8 mouse cellular contexts compared by ENCODE assay signal in the genomic region with DNA sequence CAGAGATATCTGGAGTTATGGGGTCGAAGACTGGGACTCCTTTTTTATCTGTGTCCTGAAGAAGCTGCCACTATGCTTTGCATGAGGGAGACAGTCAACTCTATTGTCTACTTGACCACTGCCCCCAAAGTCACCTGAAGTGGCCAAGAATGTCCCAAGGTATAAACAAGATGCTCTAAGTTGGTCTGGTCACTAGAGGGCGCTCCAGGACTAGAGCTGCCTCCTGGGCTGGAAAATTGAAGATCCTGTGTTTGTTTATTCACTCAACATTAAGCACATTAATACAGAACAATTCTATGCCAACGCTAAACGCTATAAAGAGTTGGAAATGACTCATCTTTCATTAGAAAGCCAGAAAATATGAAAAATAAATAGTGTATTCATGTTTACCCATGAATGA. TPM values are rescaled to one million over a fixed set of nuclear protein-coding genes. Genes with fewer than 3 reads are reported as not detected.
A peak's percentile ranks its signal among the peaks of the same experiment; 100 is the strongest.
DNase-seq lines count a peak whose midpoint lies in the region; ATAC-seq and TF ChIP-seq lines count a peak whose summit lies in the region.

No protein-coding gene starts in this region.

- H3K36me3 ChIP-seq in heart, adult 2 months (ENCODE audit: control insufficient read depth, insufficient read depth, low read length): no peaks in the 10 kb centered on the region
- no peaks in the 10 kb centered on the region for H3K36me3 ChIP-seq in heart, embryonic 12.5 days
- no peaks in the 10 kb centered on the region for H3K36me3 ChIP-seq in midbrain, postnatal 0 days (ENCODE audit: insufficient read depth, low read length)

- no peaks in the 10 kb centered on the region for H3K79me2 ChIP-seq in heart, adult 2 months (replicated peaks; ENCODE audit: control insufficient read depth, insufficient read depth, low read length)

- WGBS in heart, adult 2 months: 4% methylated on average over 4 of the region's 4 CpGs
- 5% methylated on average over 4 of the region's 4 CpGs for WGBS in heart, embryonic 12.5 days
- WGBS in midbrain, postnatal 0 days: 14% methylated on average over 4 of the region's 4 CpGs

- no peak overlapping the region for H3K4me3 ChIP-seq in heart, adult 2 months
- no peak overlapping the region for H3K4me3 ChIP-seq in heart, embryonic 12.5 days
- H3K4me3 ChIP-seq in midbrain, postnatal 0 days (ENCODE audit: low read depth, low read length): no peak overlapping the region

- intact Hi-C loops in heart, adult 2 months (cut with DNase I): loop anchor here (1.0 to 10.0 kb wide), 5 partner anchors 27 to 369 kb away; no protein-coding TSS in a partner anchor
- intact Hi-C loops in heart, postnatal 14 days (cut with DNase I): loop anchor here (1.0 to 5.0 kb wide), 4 partner anchors 27 to 257 kb away; no protein-coding TSS in a partner anchor

- no peaks in the 10 kb centered on the region for H3K9me3 ChIP-seq in heart, embryonic 12.5 days (replicated peaks)
- H3K9me3 ChIP-seq in midbrain, postnatal 0 days (ENCODE audit: low read length): no peaks in the 10 kb centered on the region

- H3K27ac ChIP-seq in heart, adult 2 months: peak overlapping the region; percentile 46
- no peak overlapping the region for H3K27ac ChIP-seq in heart, embryonic 12.5 days (ENCODE audit: poor library complexity, severe bottlenecking)
- no peak overlapping the region for H3K27ac ChIP-seq in midbrain, postnatal 0 days (ENCODE audit: low read depth, low read length)

- peak; percentile 65 to 79 for DNase-seq in heart, adult 2 months
- peak; percentile 61 to 87 for DNase-seq in adrenal gland, adult (ENCODE audit: inconsistent age in 2 of 2, low spot score in 1 of 2)
- peak; percentile 79 to 87 for DNase-seq in heart, postnatal 14 days
- peak; percentile 61 to 91 for DNase-seq in layer of hippocampus, postnatal 25 days (ENCODE audit: extremely low spot score in 1 of 2, low spot score in 1 of 2)
- DNase-seq in midbrain, postnatal 0 days (ENCODE audit: low spot score): peak; percentile 83
- DNase-seq in spleen, postnatal 4 days (ENCODE audit: low spot score in 2 of 2): peak; percentile 37 to 83

- H3K4me1 ChIP-seq in heart, adult 2 months (ENCODE audit: control insufficient read depth, insufficient read depth, low read length): peaks cover 12% of the 10 kb centered on the region
- H3K4me1 ChIP-seq in heart, embryonic 12.5 days (replicated peaks): no peaks in the 10 kb centered on the region; the same call in 1 of the 2 replicates
- no peaks in the 10 kb centered on the region for H3K4me1 ChIP-seq in midbrain, postnatal 0 days (ENCODE audit: insufficient read depth, low read length)

- no peaks in the 10 kb centered on the region for H3K27me3 ChIP-seq in heart, adult 2 months (ENCODE audit: control insufficient read depth, insufficient read depth, low read length)
- H3K27me3 ChIP-seq in heart, embryonic 12.5 days (replicated peaks): peaks cover 7% of the 10 kb centered on the region; the same call in 1 of the 2 replicates
- no peaks in the 10 kb centered on the region for H3K27me3 ChIP-seq in midbrain, postnatal 0 days (ENCODE audit: insufficient read depth, low read length)

- TF ChIP-seq CTCF in heart, adult 2 months (IDR thresholded peaks at IDR 0.05): no peak
- peak; percentile 91 for TF ChIP-seq CTCF in midbrain, postnatal 0 days (IDR thresholded peaks at IDR 0.05)

- no peak overlapping the region for H3K9ac ChIP-seq in heart, adult 2 months (ENCODE audit: low read depth, low read length)
- no peak overlapping the region for H3K9ac ChIP-seq in heart, embryonic 12.5 days
- H3K9ac ChIP-seq in midbrain, postnatal 0 days (replicated peaks; ENCODE audit: low read length, poor library complexity, severe bottlenecking): no peak overlapping the region

- H3K4me2 ChIP-seq in heart, embryonic 12.5 days: no peak overlapping the region
- H3K4me2 ChIP-seq in midbrain, postnatal 0 days (ENCODE audit: low read depth, low read length, poor library complexity, severe bottlenecking): no peak overlapping the region

- TF ChIP-seq POLR2A in heart, adult 2 months (IDR thresholded peaks at IDR 0.05; ENCODE audit: insufficient read depth, low read depth, low read length): no peak

- no peak for ATAC-seq in heart, embryonic 12.5 days (ENCODE audit: insufficient number of reproducible peaks, low FRiP score)
- peak; percentile 67 for ATAC-seq in common myeloid progenitor, adult 5-6 weeks (replicated peaks; ENCODE audit: low read depth, poor library complexity, severe bottlenecking)
- ATAC-seq in midbrain, postnatal 0 days (ENCODE audit: low FRiP score): no peak

- TF ChIP-seq EP300 in heart, adult 2 months (IDR thresholded peaks at IDR 0.05; ENCODE audit: insufficient read depth, low read depth, low read length): peak; percentile 91; the same call in 1 of the 2 replicates

RNA-seq across cellular contexts. Expression of a gene that starts 15.5 kb away (rescaled TPM):
- total RNA-seq in heart, adult 2 months (2021): not detected
- 0.12 TPM in 1 of 2 replicates, not detected in the other for polyA plus RNA-seq in heart, adult 2 months (2012; rRNA removed)
- polyA plus RNA-seq in heart, embryonic 12.5 days (2016; fragmentation: Nextera tagmentation; extraction: Ambion mirVana): 0.18 TPM in 1 of 2 replicates, not detected in the other
- total RNA-seq in common myeloid progenitor, adult 5-6 weeks (2017): not detected in 2 replicates
- total RNA-seq in heart, postnatal 14 days (2021): not detected
- total RNA-seq in layer of hippocampus, postnatal 25 days (2021): not detected
- total RNA-seq in midbrain, postnatal 0 days (2014; rRNA removed): 0.19 TPM in 1 of 2 replicates, not detected in the other
- polyA plus RNA-seq in midbrain, postnatal 0 days (2015; fragmentation: Nextera tagmentation; extraction: Ambion mirVana): 0.16 TPM in 1 of 2 replicates, not detected in the other

RNA-seq across cellular contexts. Expression of a gene that starts 23.1 kb away (rescaled TPM):
- total RNA-seq in heart, adult 2 months (2021): not detected
- not detected in 2 replicates for polyA plus RNA-seq in heart, adult 2 months (2012; rRNA removed)
- polyA plus RNA-seq in heart, embryonic 12.5 days (2016; fragmentation: Nextera tagmentation; extraction: Ambion mirVana): not detected in 2 replicates
- total RNA-seq in common myeloid progenitor, adult 5-6 weeks (2017): not detected in 2 replicates
- total RNA-seq in heart, postnatal 14 days (2021): not detected
- total RNA-seq in layer of hippocampus, postnatal 25 days (2021): not detected
- total RNA-seq in midbrain, postnatal 0 days (2014; rRNA removed): not detected in 2 replicates
- not detected in 2 replicates for polyA plus RNA-seq in midbrain, postnatal 0 days (2015; fragmentation: Nextera tagmentation; extraction: Ambion mirVana)

RNA-seq across cellular contexts. Expression of a gene that starts 24.4 kb away (rescaled TPM):
- not detected for total RNA-seq in heart, adult 2 months (2021)
- polyA plus RNA-seq in heart, adult 2 months (2012; rRNA removed): 0.18 TPM in 1 of 2 replicates, not detected in the other
- polyA plus RNA-seq in heart, embryonic 12.5 days (2016; fragmentation: Nextera tagmentation; extraction: Ambion mirVana): not detected in 2 replicates
- total RNA-seq in common myeloid progenitor, adult 5-6 weeks (2017): not detected in 2 replicates
- total RNA-seq in heart, postnatal 14 days (2021): not detected
- total RNA-seq in layer of hippocampus, postnatal 25 days (2021): not detected
- total RNA-seq in midbrain, postnatal 0 days (2014; rRNA removed): not detected in 2 replicates
- polyA plus RNA-seq in midbrain, postnatal 0 days (2015; fragmentation: Nextera tagmentation; extraction: Ambion mirVana): 0.20 TPM in 1 of 2 replicates, not detected in the other

RNA-seq across cellular contexts. Expression of a gene that starts 33.5 kb away (rescaled TPM):
- not detected for total RNA-seq in heart, adult 2 months (2021)
- polyA plus RNA-seq in heart, adult 2 months (2012; rRNA removed): not detected in 2 replicates
- polyA plus RNA-seq in heart, embryonic 12.5 days (2016; fragmentation: Nextera tagmentation; extraction: Ambion mirVana): not detected in 2 replicates
- total RNA-seq in common myeloid progenitor, adult 5-6 weeks (2017): not detected in 2 replicates
- total RNA-seq in heart, postnatal 14 days (2021): not detected
- under 1 TPM in 1 of 2 experiments, not detected in 1; 0.07 TPM for total RNA-seq in layer of hippocampus, postnatal 25 days (2021)
- total RNA-seq in midbrain, postnatal 0 days (2014; rRNA removed): 0.14 and 0.33 TPM in 2 replicates
- 0.09 and 0.16 TPM in 2 replicates for polyA plus RNA-seq in midbrain, postnatal 0 days (2015; fragmentation: Nextera tagmentation; extraction: Ambion mirVana)
